Mouse (Mus musculus) limb, embryonic 12.5 days (tissue): ENCODE measurements around the gene Lclat1. TPM values are rescaled to one million over a fixed set of nuclear protein-coding genes. Genes with fewer than 3 reads are reported as not detected.
"Not testable (repeated sequence)": the region's sequence is repeated elsewhere in the genome, so short reads cannot be mapped to it uniquely, and the experiment has no call there.

ENCODE experiments used
- ATAC-seq: fragments of 200-750 bp; cut with Nextera tagmentation; 2 replicates; pipeline ENCODE4 v1.8.0; 2017; ENCODE audit warnings: low read depth, moderate TSS enrichment; ENCODE audit not compliant: insufficient number of reproducible peaks, insufficient read depth, low FRiP score, low TSS enrichment
- H3K27ac ChIP-seq: fragments of 300-500 bp; sonication (generic); 2 replicates; pipeline ENCODE4 v1.5.1; 2016; ENCODE audit warnings: mild to moderate bottlenecking, moderate library complexity
- H3K27me3 ChIP-seq: fragments of 300-500 bp; sonication (generic); 2 replicates; pipeline ENCODE4 v1.6.1; 2016; ENCODE audit warnings: mild to moderate bottlenecking, moderate library complexity
- H3K36me3 ChIP-seq: fragments of 300-500 bp; sonication (generic); 2 replicates; pipeline ENCODE4 v1.6.1; 2016; ENCODE audit warnings: mild to moderate bottlenecking, moderate library complexity
- H3K4me1 ChIP-seq: fragments of 300-500 bp; sonication (generic); replicated peaks from 2 replicates; pipeline ENCODE4 v1.6.1; 2016
- H3K4me2 ChIP-seq: fragments of 300-500 bp; sonication (generic); 2 replicates; pipeline ENCODE4 v1.6.1; 2016; ENCODE audit warnings: mild to moderate bottlenecking, moderate library complexity
- H3K4me3 ChIP-seq: fragments of 300-500 bp; sonication (generic); replicated peaks from 2 replicates; pipeline ENCODE4 v1.5.1; 2016; ENCODE audit warnings: mild to moderate bottlenecking
- H3K9ac ChIP-seq: fragments of 300-500 bp; sonication (generic); replicated peaks from 2 replicates; pipeline ENCODE4 v1.6.1; 2016; ENCODE audit warnings: mild to moderate bottlenecking, moderate library complexity
- H3K9me3 ChIP-seq: fragments of 300-500 bp; sonication (generic); 2 replicates; pipeline ENCODE4 v1.6.1; 2016; ENCODE audit warnings: mild to moderate bottlenecking, moderate library complexity
- WGBS: fragments of 180-500 bp; shearing (Covaris S2); methylation state at CpG from one replicate; pipeline ENCODE4 v1.1.7; 2016; 5-methylcytosine and 5-hydroxymethylcytosine counted together
- polyA plus RNA-seq: library from polyadenylated mRNA; unstranded; fragments of >200 nt; fragmentation: Nextera tagmentation; extraction: Ambion mirVana; gene quantifications from 2 replicates; pipeline ENCODE4 v1.2.1, GENCODE M21; 2016

The Lclat1 gene
- polyA plus RNA-seq, 1 experiment from 2014 or later: 7.5 TPM

- H3K27me3 ChIP-seq, H3K4me2 ChIP-seq, ATAC-seq, H3K9ac ChIP-seq, H3K27ac ChIP-seq, H3K4me3 ChIP-seq, H3K9me3 ChIP-seq, H3K36me3 ChIP-seq: not testable (repeated sequence)
- H3K4me1 ChIP-seq: peaks cover 14% of the 10 kb centered on the region
- 86% methylated on average over 5 of the region's 5 CpGs for WGBS
Measured at GRCm38 (mm10) chr17:73259258-73259657, 151.5 kb downstream of the Lclat1 start.

DNA sequence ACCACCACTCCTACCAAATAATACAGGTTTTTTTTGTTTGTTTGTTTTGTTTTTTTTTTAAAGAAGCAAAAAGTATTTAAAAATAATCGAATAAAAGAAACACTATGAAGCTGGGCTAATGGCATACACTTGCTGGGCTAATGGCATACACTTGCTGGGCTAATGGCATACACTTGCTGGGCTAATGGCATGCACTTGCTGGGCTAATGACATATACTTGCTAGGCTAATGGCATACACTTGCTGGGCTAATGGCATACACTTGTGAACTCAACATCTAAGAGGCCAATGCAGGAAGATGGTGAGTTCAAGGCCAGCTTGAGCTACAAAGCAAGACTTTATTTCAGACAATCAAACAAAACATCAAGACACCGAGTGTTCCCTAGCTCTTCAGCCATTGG, 154.8 kb downstream of the Lclat1 start:
- Histone ChIP-seq H3K27me3 (no peaks in the 10 kb centered on the region), H3K27ac (no peak overlapping the region), H3K4me3 (no peak overlapping the region), H3K36me3 (no peaks in the 10 kb centered on the region), H3K9ac (no peak overlapping the region), H3K4me2 (no peak overlapping the region), H3K9me3 (no peaks in the 10 kb centered on the region), H3K4me1 (peaks cover 14% of the 10 kb centered on the region)
- WGBS: 85% methylated on average over 2 of the region's 2 CpGs
- no peak for ATAC-seq

DNA sequence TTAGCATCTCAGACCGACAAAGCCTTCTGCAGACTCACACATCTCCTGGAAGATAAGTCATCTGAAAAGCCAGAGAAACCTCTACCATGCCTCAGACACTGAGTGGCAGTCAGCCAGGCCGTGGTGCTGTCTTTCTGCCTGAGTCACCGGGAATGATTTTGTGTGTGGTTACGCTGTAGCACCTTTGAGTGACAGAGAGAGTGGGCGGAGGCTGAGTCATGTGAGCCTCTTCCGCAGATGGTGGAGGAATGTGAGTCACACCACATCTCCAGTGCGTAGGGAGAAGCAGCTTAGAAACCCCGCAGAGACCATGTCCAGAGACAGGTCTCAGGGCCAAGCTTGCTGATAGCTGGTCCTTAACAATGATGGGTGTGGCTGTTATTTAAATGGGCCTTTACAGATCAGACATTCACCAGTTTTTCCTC, 155.3 kb downstream of the Lclat1 start:
- 83% methylated on average over 8 of the region's 8 CpGs for WGBS
- H3K27ac ChIP-seq: no peak overlapping the region
- no peaks in the 10 kb centered on the region for H3K27me3 ChIP-seq
- no peaks in the 10 kb centered on the region for H3K9me3 ChIP-seq
- H3K4me1 ChIP-seq: peaks cover 9% of the 10 kb centered on the region
- no peak overlapping the region for H3K4me2 ChIP-seq
- H3K4me3 ChIP-seq: no peak overlapping the region
- ATAC-seq: no peak
- H3K36me3 ChIP-seq: no peaks in the 10 kb centered on the region
- H3K9ac ChIP-seq: no peak overlapping the region

DNA sequence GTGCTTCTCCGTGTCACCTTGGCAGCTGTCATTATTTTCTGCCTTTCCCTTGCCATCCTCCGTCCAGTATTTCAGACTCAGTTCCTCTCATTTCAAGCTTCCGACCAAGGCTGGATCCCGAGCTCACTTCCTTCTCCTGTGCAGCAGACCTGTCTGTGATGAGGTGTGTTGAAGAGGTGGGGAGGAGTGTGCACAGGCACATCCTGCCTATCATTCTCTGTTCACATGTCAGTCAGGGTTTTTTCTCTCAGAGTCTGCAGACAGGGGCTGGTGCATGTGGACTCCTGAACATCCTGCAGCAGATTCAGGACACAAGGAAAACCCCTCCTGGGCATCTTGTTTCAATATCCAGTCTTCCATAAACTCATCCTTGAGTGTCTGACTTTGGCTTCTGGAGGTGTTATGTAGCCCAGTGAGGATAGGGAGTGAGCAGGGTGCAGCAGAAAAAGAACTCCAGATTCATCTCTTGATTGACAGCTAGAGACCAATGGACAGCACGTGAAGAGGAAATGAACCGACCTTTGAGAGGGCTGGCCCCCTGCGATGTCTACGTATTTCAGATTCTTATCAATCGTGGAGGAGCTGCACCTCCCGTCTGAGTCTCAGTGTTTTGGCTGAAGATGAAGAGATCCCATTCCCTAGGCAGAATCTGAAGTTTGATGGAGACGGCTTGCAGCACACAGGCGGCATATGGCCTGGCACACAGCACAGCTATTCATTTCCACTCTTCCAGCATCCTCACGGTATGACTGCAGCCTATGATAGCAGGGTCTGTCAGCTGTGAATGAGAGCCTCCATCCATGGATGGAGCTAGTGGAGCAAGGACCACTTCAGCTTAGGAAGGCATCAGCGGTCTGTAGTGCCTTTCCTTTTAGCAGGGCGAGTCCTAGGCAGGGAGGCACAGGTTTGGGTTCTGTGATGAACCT, 163.3 kb downstream of the Lclat1 start:
- H3K4me3 ChIP-seq: no peak overlapping the region
- no peaks in the 10 kb centered on the region for H3K4me1 ChIP-seq
- ATAC-seq: no peak
- no peaks in the 10 kb centered on the region for H3K36me3 ChIP-seq
- no peak overlapping the region for H3K9ac ChIP-seq
- H3K27me3 ChIP-seq: no peaks in the 10 kb centered on the region
- H3K9me3 ChIP-seq: no peaks in the 10 kb centered on the region
- WGBS: 87% methylated on average over 15 of the region's 15 CpGs
- no peak overlapping the region for H3K27ac ChIP-seq
- H3K4me2 ChIP-seq: no peak overlapping the region

DNA sequence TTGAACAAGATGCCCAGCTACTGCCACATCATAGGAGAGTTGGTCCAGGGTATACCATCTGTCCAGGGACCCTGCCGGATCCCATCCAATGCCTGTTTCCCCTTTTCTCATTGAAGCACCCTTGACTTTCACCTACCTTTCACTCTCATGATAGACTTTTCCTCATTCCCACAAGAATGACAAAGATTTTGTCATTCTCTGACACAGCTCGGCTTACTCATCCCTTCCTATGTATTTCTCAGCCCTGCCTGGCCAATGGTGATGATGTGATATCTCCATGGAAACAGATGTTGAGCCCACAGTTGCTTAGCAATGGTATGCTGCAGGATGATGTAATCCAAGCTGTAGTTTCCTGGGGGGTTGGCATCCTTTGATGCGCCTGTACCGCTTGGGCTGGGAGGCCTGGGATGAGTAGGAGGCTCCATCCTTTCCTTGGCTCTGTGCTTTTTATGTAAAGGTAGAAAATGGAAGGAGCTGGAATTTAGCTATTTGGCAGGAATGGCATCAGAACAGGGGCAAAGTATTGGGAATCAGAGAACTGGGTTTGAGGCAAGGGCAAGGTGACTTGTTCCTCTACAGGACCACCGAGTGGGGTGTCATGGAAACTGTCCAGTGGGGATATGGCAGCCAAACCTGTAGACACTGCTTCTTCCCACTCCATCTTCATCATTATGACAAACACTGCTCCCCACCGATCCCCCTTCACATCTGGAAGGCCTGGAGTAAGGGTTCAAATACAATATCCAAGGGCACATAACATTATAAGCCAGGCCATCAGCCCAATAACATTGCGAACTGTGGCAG, 164.2 kb downstream of the Lclat1 start:
- no peaks in the 10 kb centered on the region for H3K27me3 ChIP-seq
- WGBS: 88% methylated on average over 7 of the region's 7 CpGs
- no peaks in the 10 kb centered on the region for H3K9me3 ChIP-seq
- H3K9ac ChIP-seq: no peak overlapping the region
- H3K36me3 ChIP-seq: no peaks in the 10 kb centered on the region
- no peak overlapping the region for H3K4me2 ChIP-seq
- H3K4me3 ChIP-seq: no peak overlapping the region
- no peaks in the 10 kb centered on the region for H3K4me1 ChIP-seq
- no peak for ATAC-seq
- H3K27ac ChIP-seq: no peak overlapping the region

GRCm38 (mm10) chr17:73273809-73274208, 166.0 kb downstream of the Lclat1 start:
- WGBS: 85% methylated on average over 7 of the region's 7 CpGs
- Histone ChIP-seq H3K4me3 (no peak overlapping the region), H3K9me3 (no peaks in the 10 kb centered on the region), H3K27ac (no peak overlapping the region), H3K36me3 (no peaks in the 10 kb centered on the region), H3K4me2 (no peak overlapping the region), H3K9ac (no peak overlapping the region), H3K27me3 (no peaks in the 10 kb centered on the region), H3K4me1 (no peaks in the 10 kb centered on the region)
- ATAC-seq: no peak

GRCm38 (mm10) chr17:73275066-73275465, 167.3 kb downstream of the Lclat1 start:
- no peaks in the 10 kb centered on the region for H3K4me1 ChIP-seq
- no peak overlapping the region for H3K27ac ChIP-seq
- H3K27me3 ChIP-seq: no peaks in the 10 kb centered on the region
- 59% methylated on average over 10 of the region's 10 CpGs for WGBS
- H3K9ac ChIP-seq: no peak overlapping the region
- H3K4me2 ChIP-seq: no peak overlapping the region
- H3K36me3 ChIP-seq: no peaks in the 10 kb centered on the region
- no peaks in the 10 kb centered on the region for H3K9me3 ChIP-seq
- no peak overlapping the region for H3K4me3 ChIP-seq
- ATAC-seq: no peak

DNA sequence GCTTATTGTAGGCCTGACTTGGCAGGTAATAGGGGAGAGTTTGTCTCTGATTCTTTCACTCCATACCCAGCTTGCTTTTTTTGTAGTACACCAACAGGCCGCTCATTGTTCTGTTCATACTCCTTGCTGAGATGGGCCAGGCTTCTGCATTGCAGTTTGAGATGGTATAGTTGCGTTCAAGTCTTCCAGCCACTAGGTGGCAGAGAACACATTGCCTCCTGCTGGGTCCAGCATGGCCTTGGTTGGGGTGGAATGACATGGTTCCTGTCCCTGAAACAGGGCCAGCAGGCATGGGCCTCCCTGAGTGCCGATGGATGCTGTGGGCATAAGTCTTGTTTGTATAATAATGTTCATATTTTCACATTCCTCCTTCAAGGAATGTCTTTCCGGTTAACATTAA, 170.0 kb downstream of the Lclat1 start:
- ATAC-seq: no peak
- no peaks in the 10 kb centered on the region for H3K9me3 ChIP-seq
- no peaks in the 10 kb centered on the region for H3K27me3 ChIP-seq
- no peak overlapping the region for H3K27ac ChIP-seq
- H3K4me3 ChIP-seq: no peak overlapping the region
- no peak overlapping the region for H3K4me2 ChIP-seq
- 92% methylated on average over 4 of the region's 4 CpGs for WGBS
- no peaks in the 10 kb centered on the region for H3K36me3 ChIP-seq
- H3K9ac ChIP-seq: no peak overlapping the region
- no peaks in the 10 kb centered on the region for H3K4me1 ChIP-seq

DNA sequence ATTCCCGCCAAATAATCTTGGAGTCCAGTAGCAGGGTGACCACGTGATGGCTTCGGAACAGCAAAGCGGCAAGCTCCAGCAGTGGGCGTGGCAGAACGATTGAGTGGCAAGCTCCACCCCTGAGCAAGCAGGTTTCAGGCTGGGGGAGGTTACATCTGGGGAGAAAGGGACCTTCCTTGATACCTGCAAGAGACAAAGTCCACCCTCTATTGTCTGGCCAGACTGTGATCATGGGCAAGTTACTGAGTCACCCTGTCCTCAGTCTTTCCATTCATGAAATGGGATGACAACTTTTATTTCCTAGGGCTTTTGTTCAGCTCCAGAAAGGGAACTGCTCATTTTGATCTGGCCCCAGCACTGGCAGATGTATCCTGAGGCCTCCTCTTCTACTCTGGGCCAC, 174.9 kb downstream of the Lclat1 start:
- H3K9ac ChIP-seq, H3K9me3 ChIP-seq, H3K27me3 ChIP-seq, ATAC-seq, H3K4me2 ChIP-seq, H3K4me3 ChIP-seq, H3K4me1 ChIP-seq, H3K27ac ChIP-seq, H3K36me3 ChIP-seq: not testable (repeated sequence)
- WGBS: 45% methylated on average over 6 of the region's 6 CpGs

GRCm38 (mm10) chr17:73284301-73284700, 176.5 kb downstream of the Lclat1 start:
- H3K9ac ChIP-seq: no peak overlapping the region
- no peak for ATAC-seq
- 13% methylated on average over 2 of the region's 2 CpGs for WGBS
- H3K4me3 ChIP-seq: no peak overlapping the region
- no peaks in the 10 kb centered on the region for H3K27me3 ChIP-seq
- no peak overlapping the region for H3K4me2 ChIP-seq
- no peaks in the 10 kb centered on the region for H3K9me3 ChIP-seq
- no peaks in the 10 kb centered on the region for H3K36me3 ChIP-seq
- H3K4me1 ChIP-seq: 0 out of 2 replicates have a peak, but pooled peaks cover 4% of the 10 kb centered on the region
- H3K27ac ChIP-seq: no peak overlapping the region
